Mouse (Mus musculus): Measurements from ENCODE around the gene Opcml.

DNA sequence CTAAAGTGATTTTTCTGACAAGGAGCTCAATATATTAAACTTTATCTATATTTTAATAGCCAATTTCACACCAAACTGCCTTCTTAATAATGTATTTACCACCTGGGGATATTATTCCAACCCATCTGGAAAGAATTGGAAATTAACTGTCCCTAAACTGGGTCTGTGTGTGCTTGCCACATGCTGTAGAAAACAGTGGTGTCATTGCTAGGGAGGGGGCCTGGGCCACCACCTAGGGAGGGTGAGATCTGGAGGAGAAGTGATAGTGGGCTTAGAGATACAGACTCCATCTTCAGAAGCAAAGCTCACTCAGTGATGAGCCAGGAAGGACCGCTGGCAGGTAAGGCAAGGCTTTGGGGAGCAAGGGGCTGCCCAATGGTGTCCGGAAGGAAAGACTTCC is 537.9 kb downstream of the Opcml start:
- no peak for TF ChIP-seq CTCF (IDR thresholded peaks at IDR 0.05; ENCODE audit: extremely low read depth, insufficient read depth, insufficient read length, insufficient replicate concordance)
- TF ChIP-seq POLR2A (IDR thresholded peaks at IDR 0.05; ENCODE audit: low read depth, low read length) = no peak

Measured in spleen, adult 2 months (tissue).